Mouse (Mus musculus) lung, postnatal 0 days (tissue): ENCODE results near the gene Paqr9.

Source experiments
- CTCF ChIP-seq: IDR thresholded peaks from 2 replicates; pipeline ENCODE4 v1.5.1; 2016; ENCODE audit warnings: antibody characterized with exemption, mild to moderate bottlenecking
- EP300 ChIP-seq: IDR thresholded peaks from 2 replicates; pipeline ENCODE4 v1.6.1; 2016; ENCODE audit warnings: antibody characterized with exemption, mild to moderate bottlenecking, control low read depth

- TF ChIP-seq CTCF: no peak
- TF ChIP-seq EP300: no peak
These were observed 4.2 kb upstream of the Paqr9 start for GRCm38 (mm10) chr9:95555233-95555740.
